Mouse (Mus musculus) naive thymus-derived CD4-positive, alpha-beta T cell, adult 2 months (primary cell): ENCODE data around the gene BC034090.
"Not testable (repeated sequence)": the region's sequence is repeated elsewhere in the genome, so short reads cannot be mapped to it uniquely, and the experiment has no call there.

Source experiments
- DNase-seq: peaks from one replicate; pipeline ENCODE4 v3.0.0-alpha.2; 2011; ENCODE audit warnings: low read depth

The BC034090 gene

GRCm38 (mm10) chr1:155191219-155191618 is 53.0 kb downstream of the BC034090 start:
- DNase-seq: no peak

GRCm38 (mm10) chr1:155188656-155189055 is 55.6 kb downstream of the BC034090 start:
- no peak for DNase-seq

- DNase-seq: no peak
These were observed 60.1 kb downstream of the BC034090 start for GRCm38 (mm10) chr1:155184191-155184590.

- no peak for DNase-seq
These were observed 65.9 kb downstream of the BC034090 start for GRCm38 (mm10) chr1:155178192-155178924.

GRCm38 (mm10) chr1:155174424-155174823 is 69.8 kb downstream of the BC034090 start:
- no peak for DNase-seq

GRCm38 (mm10) chr1:155173644-155174016 is 70.6 kb downstream of the BC034090 start:
- DNase-seq: not testable (repeated sequence)

- DNase-seq: no peak
These were observed 71.2 kb downstream of the BC034090 start for GRCm38 (mm10) chr1:155172895-155173643.

GRCm38 (mm10) chr1:155169935-155170334 is 74.3 kb downstream of the BC034090 start:
- DNase-seq: no peak

- DNase-seq: no peak
These were observed 76.8 kb downstream of the BC034090 start for GRCm38 (mm10) chr1:155167453-155167852.
